In genomic region chr19:29047334-29048170, GRCm38 (mm10) we compare ENCODE assay signal across 8 mouse cellular contexts. TPM values are rescaled to one million over a fixed set of nuclear protein-coding genes. Genes with fewer than 3 reads are reported as not detected.
A peak's percentile ranks its signal among the peaks of the same experiment; 100 is the strongest.
DNase-seq lines count a peak whose midpoint lies in the region; ATAC-seq and TF ChIP-seq lines count a peak whose summit lies in the region.

Gene Ak3 (minus strand): TSS chr19:29047961.

- peak within 1 kb of the TSS; percentile 95 for H3K9ac ChIP-seq in forebrain, embryonic 14.5 days (ENCODE audit: low read length)
- peak within 1 kb of the TSS; percentile 96 for H3K9ac ChIP-seq in heart, postnatal 0 days (replicated peaks; ENCODE audit: low read depth, low read length)
- peak within 1 kb of the TSS; percentile 93 for H3K9ac ChIP-seq in liver, embryonic 15.5 days
- H3K9ac ChIP-seq in neural tube, embryonic 11.5 days (ENCODE audit: low read length): peak within 1 kb of the TSS; percentile 92
- peak within 1 kb of the TSS; percentile 96 for H3K9ac ChIP-seq in stomach, embryonic 16.5 days (ENCODE audit: low read length)

- peak within 1 kb of the TSS; percentile 90 for H3K4me3 ChIP-seq in E14TG2a.4 (replicated peaks; ENCODE audit: low read length)
- peak within 1 kb of the TSS; percentile 81 for H3K4me3 ChIP-seq in forebrain, embryonic 14.5 days (ENCODE audit: low read depth, low read length)
- peak within 1 kb of the TSS; percentile 97 for H3K4me3 ChIP-seq in heart, postnatal 0 days (ENCODE audit: low read depth, low read length)
- peak within 1 kb of the TSS; percentile 88 for H3K4me3 ChIP-seq in liver, embryonic 15.5 days (replicated peaks)
- peak within 1 kb of the TSS; percentile 77 for H3K4me3 ChIP-seq in neural tube, embryonic 11.5 days (ENCODE audit: low read depth, low read length)
- peak within 1 kb of the TSS; percentile 84 for H3K4me3 ChIP-seq in stomach, embryonic 16.5 days (replicated peaks; ENCODE audit: low read length)

- H3K4me2 ChIP-seq in forebrain, embryonic 14.5 days (ENCODE audit: low read length): peak within 1 kb of the TSS; percentile 69
- peak within 1 kb of the TSS; percentile 90 for H3K4me2 ChIP-seq in heart, postnatal 0 days (ENCODE audit: low read depth, low read length)
- peak within 1 kb of the TSS; percentile 95 for H3K4me2 ChIP-seq in liver, embryonic 15.5 days
- peak within 1 kb of the TSS; percentile 71 for H3K4me2 ChIP-seq in neural tube, embryonic 11.5 days (ENCODE audit: low read depth)
- peak within 1 kb of the TSS; percentile 70 for H3K4me2 ChIP-seq in stomach, embryonic 16.5 days (ENCODE audit: low read depth, low read length)

- H3K27ac ChIP-seq in forebrain, embryonic 14.5 days (ENCODE audit: low read depth, low read length): peak within 1 kb of the TSS; percentile 77
- peak within 1 kb of the TSS; percentile 97 for H3K27ac ChIP-seq in heart, postnatal 0 days (ENCODE audit: low read depth)
- peak within 1 kb of the TSS; percentile 82 for H3K27ac ChIP-seq in liver, embryonic 15.5 days (replicated peaks)
- peak within 1 kb of the TSS; percentile 68 for H3K27ac ChIP-seq in neural tube, embryonic 11.5 days (ENCODE audit: low read depth, low read length)
- H3K27ac ChIP-seq in stomach, embryonic 16.5 days (ENCODE audit: low read length): peak within 1 kb of the TSS; percentile 87

- no peak for TF ChIP-seq CTCF in E14TG2a.4 (conservative IDR thresholded peaks at IDR 0.05; ENCODE audit: low read length)
- peak; percentile 30 for TF ChIP-seq CTCF in heart, postnatal 0 days (IDR thresholded peaks at IDR 0.05; ENCODE audit: low read depth)

- WGBS in forebrain, embryonic 14.5 days: 1% methylated on average over 58 of the region's 68 CpGs
- WGBS in heart, postnatal 0 days: under 1% methylated on average over 63 of the region's 68 CpGs
- WGBS in liver, embryonic 15.5 days (ENCODE audit: insufficient replicate concordance): under 1% methylated on average over 67 of the region's 68 CpGs
- under 1% methylated on average over 65 of the region's 68 CpGs for WGBS in neural tube, embryonic 11.5 days
- under 1% methylated on average over 65 of the region's 68 CpGs for WGBS in stomach, embryonic 16.5 days

- TF ChIP-seq EP300 in heart, postnatal 0 days (IDR thresholded peaks at IDR 0.05; ENCODE audit: low read depth): no peak

- peaks cover 8% of the 10 kb centered on the region; the same call in 1 of the 2 replicates for H3K27me3 ChIP-seq in E14TG2a.4 (ENCODE audit: insufficient read depth, low read length)
- H3K27me3 ChIP-seq in forebrain, embryonic 14.5 days (replicated peaks; ENCODE audit: control insufficient read depth, insufficient read depth, low read length): no peaks in the 10 kb centered on the region
- no peaks in the 10 kb centered on the region for H3K27me3 ChIP-seq in heart, postnatal 0 days (ENCODE audit: control insufficient read depth, insufficient read depth, low read length)
- H3K27me3 ChIP-seq in liver, embryonic 15.5 days: no peaks in the 10 kb centered on the region
- no peaks in the 10 kb centered on the region for H3K27me3 ChIP-seq in neural tube, embryonic 11.5 days (ENCODE audit: control insufficient read depth, insufficient read depth, low read length)
- H3K27me3 ChIP-seq in stomach, embryonic 16.5 days (ENCODE audit: control insufficient read depth, insufficient read depth, low read length): no peaks in the 10 kb centered on the region

- ATAC-seq in cerebellum, adult (ENCODE audit: insufficient number of reproducible peaks, low FRiP score, low TSS enrichment): peak; percentile 84
- ATAC-seq in forebrain, embryonic 14.5 days: peak; percentile 90
- ATAC-seq in heart, postnatal 0 days (ENCODE audit: insufficient read depth, low read depth): peak; percentile 89
- peak; percentile 88 for ATAC-seq in liver, embryonic 15.5 days (ENCODE audit: insufficient read depth)
- ATAC-seq in neural tube, embryonic 11.5 days (ENCODE audit: insufficient read depth, low FRiP score, low TSS enrichment): peak; percentile 85
- peak; percentile 90 for ATAC-seq in stomach, embryonic 16.5 days (ENCODE audit: insufficient read depth, low FRiP score)

- peak; percentile 73 for DNase-seq in forebrain, embryonic 14.5 days (ENCODE audit: low spot score)
- peak; percentile 79 for DNase-seq in heart, postnatal 0 days (ENCODE audit: low spot score)
- peak; percentile 81 to 87 for DNase-seq in kidney, postnatal 36 days
- DNase-seq in neural tube, embryonic 11.5 days (ENCODE audit: low spot score): peak; percentile 79

- no peaks in the 10 kb centered on the region for H3K36me3 ChIP-seq in E14TG2a.4 (ENCODE audit: insufficient read depth, low read length)
- no peaks in the 10 kb centered on the region for H3K36me3 ChIP-seq in forebrain, embryonic 14.5 days (ENCODE audit: control insufficient read depth, insufficient read depth, low read length)
- no peaks in the 10 kb centered on the region for H3K36me3 ChIP-seq in heart, postnatal 0 days (replicated peaks; ENCODE audit: control insufficient read depth, insufficient read depth, low read length)
- no peaks in the 10 kb centered on the region for H3K36me3 ChIP-seq in liver, embryonic 15.5 days (replicated peaks)
- no peaks in the 10 kb centered on the region for H3K36me3 ChIP-seq in neural tube, embryonic 11.5 days (ENCODE audit: control insufficient read depth, insufficient read depth, low read length)
- H3K36me3 ChIP-seq in stomach, embryonic 16.5 days (ENCODE audit: control insufficient read depth, insufficient read depth, low read length): no peaks in the 10 kb centered on the region

- H3K4me1 ChIP-seq in E14TG2a.4 (replicated peaks; ENCODE audit: low read depth, low read length): peaks cover 57% of the 10 kb centered on the region
- peaks cover 14% of the 10 kb centered on the region for H3K4me1 ChIP-seq in forebrain, embryonic 14.5 days (ENCODE audit: control insufficient read depth, insufficient read depth, low read length)
- H3K4me1 ChIP-seq in heart, postnatal 0 days (ENCODE audit: control insufficient read depth, insufficient read depth): peaks cover 17% of the 10 kb centered on the region; the same call in 1 of the 2 replicates
- peaks cover 66% of the 10 kb centered on the region for H3K4me1 ChIP-seq in liver, embryonic 15.5 days (replicated peaks)
- H3K4me1 ChIP-seq in neural tube, embryonic 11.5 days (ENCODE audit: control insufficient read depth, insufficient read depth, low read length): peaks cover 9% of the 10 kb centered on the region
- peaks cover 17% of the 10 kb centered on the region for H3K4me1 ChIP-seq in stomach, embryonic 16.5 days (ENCODE audit: control insufficient read depth, insufficient read depth, low read length)

- no peaks in the 10 kb centered on the region for H3K9me3 ChIP-seq in E14TG2a.4 (ENCODE audit: low read length)
- no peaks in the 10 kb centered on the region for H3K9me3 ChIP-seq in forebrain, embryonic 14.5 days (replicated peaks; ENCODE audit: control insufficient read depth, low read length)
- H3K9me3 ChIP-seq in heart, postnatal 0 days (replicated peaks; ENCODE audit: control insufficient read depth, low read length): no peaks in the 10 kb centered on the region
- no peaks in the 10 kb centered on the region for H3K9me3 ChIP-seq in liver, embryonic 15.5 days (replicated peaks)
- no peaks in the 10 kb centered on the region for H3K9me3 ChIP-seq in neural tube, embryonic 11.5 days (ENCODE audit: control insufficient read depth, low read length)
- no peaks in the 10 kb centered on the region for H3K9me3 ChIP-seq in stomach, embryonic 16.5 days (replicated peaks; ENCODE audit: control insufficient read depth, low read length)

RNA-seq across cellular contexts. Expression of gene Ak3, which starts in this region (rescaled TPM):
- polyA plus RNA-seq in forebrain, embryonic 14.5 days (2014; fragmentation: Nextera tagmentation; extraction: Ambion mirVana): 76.8 and 83.2 TPM in 2 replicates
- total RNA-seq in heart, postnatal 0 days (2014; rRNA removed; ENCODE audit: low replicate concordance): 74.3 and 97.5 TPM in 2 replicates
- polyA plus RNA-seq in heart, postnatal 0 days (2015; fragmentation: Nextera tagmentation; extraction: Ambion mirVana): 87.4 and 88.3 TPM in 2 replicates
- 44.9 and 45.7 TPM in 2 replicates for polyA plus RNA-seq in liver, embryonic 15.5 days (2015; fragmentation: Nextera tagmentation; extraction: Ambion mirVana)
- 78.7 and 82.7 TPM in 2 replicates for polyA plus RNA-seq in neural tube, embryonic 11.5 days (2014; fragmentation: Nextera tagmentation; extraction: Ambion mirVana)
- 118 and 125 TPM in 2 replicates for polyA plus RNA-seq in stomach, embryonic 16.5 days (2015; fragmentation: Nextera tagmentation; extraction: Ambion mirVana)

Comparison
In these comparisons a context has a peak if more than half of its experiments do, and no peak if none do; other contexts are left out.
1. Peak in every context shown above with its lines: DNase-seq, ATAC-seq, H3K4me3 ChIP-seq and H3K27ac ChIP-seq.